Mouse (Mus musculus) gonadal fat pad, adult 2 months (tissue): ENCODE measurements around the gene Sema5a. TPM values are rescaled to one million over a fixed set of nuclear protein-coding genes. Genes with fewer than 3 reads are reported as not detected.

Source experiments
- DNase-seq: peaks from one replicate; pipeline ENCODE4 v3.0.0-alpha.2; 2012; ENCODE audit warnings: low read depth
- polyA plus RNA-seq: library from polyadenylated mRNA; depleted of rRNA; stranded (reverse); fragments of >200 nt; gene quantifications from 2 replicates; pipeline ENCODE4 v1.2.3, GENCODE M21; 2012

Gene Sema5a
- polyA plus RNA-seq, 1 experiment = 7.8 TPM

GRCm38 (mm10) chr15:32356805-32357204, 112.2 kb downstream of the Sema5a start:
- DNase-seq = no peak

GRCm38 (mm10) chr15:32367841-32368240, 123.2 kb downstream of the Sema5a start:
- no peak for DNase-seq

- DNase-seq = no peak
Observed at GRCm38 (mm10) chr15:32370914-32371313, 126.3 kb downstream of the Sema5a start.

- DNase-seq = no peak
Observed at GRCm38 (mm10) chr15:32371385-32371784, 126.8 kb downstream of the Sema5a start.

GRCm38 (mm10) chr15:32376326-32376725, 131.7 kb downstream of the Sema5a start:
- DNase-seq = no peak

GRCm38 (mm10) chr15:32377781-32378180, 133.2 kb downstream of the Sema5a start:
- no peak for DNase-seq

GRCm38 (mm10) chr15:32380311-32380710, 135.7 kb downstream of the Sema5a start:
- peak; percentile 51 for DNase-seq

GRCm38 (mm10) chr15:32382930-32383481, 138.4 kb downstream of the Sema5a start:
- no peak for DNase-seq

GRCm38 (mm10) chr15:32396241-32396890, 151.8 kb downstream of the Sema5a start:
- DNase-seq = no peak

- no peak for DNase-seq
Observed at GRCm38 (mm10) chr15:32397064-32397463, 152.5 kb downstream of the Sema5a start.

- DNase-seq = no peak
Observed at GRCm38 (mm10) chr15:32398721-32399120, 154.1 kb downstream of the Sema5a start.

GRCm38 (mm10) chr15:32401909-32402527, 157.4 kb downstream of the Sema5a start:
- DNase-seq = no peak

GRCm38 (mm10) chr15:32403321-32403720, 158.7 kb downstream of the Sema5a start:
- no peak for DNase-seq

- no peak for DNase-seq
Observed at GRCm38 (mm10) chr15:32406436-32406835, 161.8 kb downstream of the Sema5a start.

GRCm38 (mm10) chr15:32407766-32408165, 163.2 kb downstream of the Sema5a start:
- peak; percentile 90 for DNase-seq

- no peak for DNase-seq
Observed at GRCm38 (mm10) chr15:32416291-32416690, 171.7 kb downstream of the Sema5a start.

- no peak for DNase-seq
Observed at GRCm38 (mm10) chr15:32422631-32423030, 178.0 kb downstream of the Sema5a start.

- no peak for DNase-seq
Observed at GRCm38 (mm10) chr15:32423061-32423460, 178.5 kb downstream of the Sema5a start.

GRCm38 (mm10) chr15:32427188-32427924, 182.7 kb downstream of the Sema5a start:
- DNase-seq = no peak

- DNase-seq = no peak
Observed at GRCm38 (mm10) chr15:32432927-32433832, 188.6 kb downstream of the Sema5a start.

GRCm38 (mm10) chr15:32433833-32434155, 189.2 kb downstream of the Sema5a start:
- no peak for DNase-seq

- no peak for DNase-seq
Observed at GRCm38 (mm10) chr15:32434274-32434673, 189.7 kb downstream of the Sema5a start.
